Mouse (Mus musculus): ENCODE measurements around the gene Nobox. TPM values are rescaled to one million over a fixed set of nuclear protein-coding genes. Genes with fewer than 3 reads are reported as not detected.

The Nobox gene
- total RNA-seq, 1 experiment from 2014 or later = not detected

DNA sequence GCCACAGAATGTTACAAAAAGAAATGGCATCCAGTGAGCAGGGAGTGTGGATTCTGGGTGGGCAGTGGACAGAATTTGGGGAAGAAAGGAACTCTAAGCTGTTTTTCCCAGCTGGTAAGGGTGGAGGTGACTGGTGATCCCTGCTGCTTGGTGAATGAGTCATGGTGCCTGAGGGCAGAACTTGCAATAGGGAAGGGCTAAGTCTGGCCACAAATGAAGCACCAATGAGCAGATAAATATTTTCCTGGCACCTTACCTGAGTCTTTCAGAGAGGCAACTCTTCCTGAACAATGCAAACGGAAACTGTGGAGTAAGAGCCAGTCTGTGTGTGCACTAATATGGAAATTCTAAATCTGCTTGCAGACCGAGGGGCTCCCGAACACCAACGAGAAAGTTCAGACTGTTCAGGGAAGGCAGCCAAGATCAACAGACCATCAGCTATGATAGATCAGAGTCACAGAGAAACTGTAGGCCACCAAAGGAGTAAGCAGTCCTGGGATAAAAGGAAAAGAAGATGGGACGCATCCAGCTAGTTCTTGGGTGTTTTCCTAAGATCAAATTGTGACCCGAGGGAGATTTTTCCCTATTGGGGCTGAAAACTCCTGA is 16.8 kb downstream of the Nobox start:
- ATAC-seq (replicated peaks in 1 of 2; ENCODE audit: insufficient read depth in 1 of 2, low FRiP score in 2 of 2, low TSS enrichment in 1 of 2, low read depth in 1 of 2, poor library complexity in 2 of 2, severe bottlenecking in 2 of 2) = peak in 1 of 2 experiments; percentile 4; a peak in 2 of 4 replicates

DNA sequence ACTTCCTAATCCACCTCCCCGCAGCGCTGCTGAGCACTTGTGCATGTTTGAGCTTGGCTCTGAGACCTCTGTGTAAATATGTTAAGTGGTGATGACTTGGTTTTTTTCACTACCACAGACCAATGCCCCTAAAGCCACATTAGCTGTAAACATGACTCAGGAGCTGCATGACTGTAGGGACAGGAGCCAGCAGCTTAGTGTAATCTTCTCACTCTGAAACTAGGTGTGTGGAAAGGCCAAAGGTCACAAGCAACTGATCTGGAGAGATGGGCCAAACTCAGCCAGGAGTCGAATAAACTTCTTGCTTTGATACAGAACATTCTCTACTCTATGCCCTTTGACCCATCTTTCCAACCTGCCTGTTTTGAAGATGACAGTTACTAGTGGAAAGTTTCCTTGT is 17.3 kb downstream of the Nobox start:
- peak; percentile 96 to 99 for ATAC-seq (replicated peaks in 1 of 2; ENCODE audit: insufficient read depth in 1 of 2, low FRiP score in 2 of 2, low TSS enrichment in 1 of 2, low read depth in 1 of 2, poor library complexity in 2 of 2, severe bottlenecking in 2 of 2)

DNA sequence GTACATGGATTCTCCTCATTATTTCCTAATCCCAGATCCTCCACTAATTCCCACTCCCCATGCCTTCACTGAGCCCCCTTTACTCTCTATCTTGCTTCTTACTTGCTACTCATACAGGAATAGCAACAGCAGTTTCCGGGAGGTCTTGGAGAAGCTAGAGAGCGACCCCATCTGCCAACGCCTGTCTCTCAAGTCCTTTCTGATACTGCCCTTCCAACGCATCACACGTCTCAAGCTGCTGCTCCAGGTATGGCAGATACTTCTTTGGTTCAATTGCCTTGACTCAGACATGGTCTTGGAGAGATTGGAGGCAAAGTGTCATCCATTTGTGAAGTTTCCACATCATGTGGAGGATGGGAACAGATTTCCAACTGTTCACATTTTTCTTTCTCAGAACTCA is 28.9 kb downstream of the Nobox start:
- no peak for ATAC-seq (replicated peaks in 1 of 2; ENCODE audit: insufficient read depth in 1 of 2, low FRiP score in 2 of 2, low TSS enrichment in 1 of 2, low read depth in 1 of 2, poor library complexity in 2 of 2, severe bottlenecking in 2 of 2)

DNA sequence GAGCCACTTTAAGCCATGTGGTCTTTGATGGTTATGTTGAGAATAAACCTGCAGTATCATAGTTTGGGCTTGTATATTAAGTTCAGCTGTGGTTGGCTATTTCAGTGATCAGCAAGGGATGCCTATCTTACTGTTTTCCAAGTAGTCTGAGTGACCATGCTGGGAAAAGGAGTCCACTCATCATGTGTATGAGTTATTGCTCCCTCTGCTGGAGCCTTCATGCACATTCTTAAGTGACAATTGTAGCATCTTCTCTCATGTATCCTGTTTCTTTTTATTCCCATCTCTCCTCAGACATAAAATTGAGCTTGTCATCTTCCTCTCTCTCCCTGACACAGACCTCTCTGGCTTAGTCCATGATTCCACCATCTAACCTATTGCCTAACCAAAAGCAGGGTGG is 31.1 kb downstream of the Nobox start:
- ATAC-seq (replicated peaks in 1 of 2; ENCODE audit: insufficient read depth in 1 of 2, low FRiP score in 2 of 2, low TSS enrichment in 1 of 2, low read depth in 1 of 2, poor library complexity in 2 of 2, severe bottlenecking in 2 of 2) = peak; percentile 39 to 46; a peak in 2 of 4 replicates

DNA sequence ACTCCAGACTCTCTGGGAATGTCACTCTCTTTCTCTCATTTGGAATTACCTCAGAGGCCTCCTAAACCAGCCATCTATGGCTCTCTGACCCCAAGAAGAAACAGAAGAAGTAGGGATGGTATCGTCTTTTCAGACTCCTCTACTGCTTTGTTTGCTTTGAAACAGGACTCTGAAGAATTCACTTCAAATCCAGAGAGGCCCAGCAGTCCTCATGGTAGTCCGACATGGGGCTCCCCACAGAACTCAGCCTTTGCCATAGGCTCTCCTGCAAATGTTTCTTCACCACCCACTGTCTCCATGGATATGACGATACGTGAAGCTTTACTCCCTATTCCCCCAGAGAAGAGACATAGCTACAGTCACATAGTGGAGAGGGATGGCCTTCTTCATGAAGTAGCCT is 35.2 kb downstream of the Nobox start:
- ATAC-seq (replicated peaks in 1 of 2; ENCODE audit: insufficient read depth in 1 of 2, low FRiP score in 2 of 2, low TSS enrichment in 1 of 2, low read depth in 1 of 2, poor library complexity in 2 of 2, severe bottlenecking in 2 of 2) = no peak

DNA sequence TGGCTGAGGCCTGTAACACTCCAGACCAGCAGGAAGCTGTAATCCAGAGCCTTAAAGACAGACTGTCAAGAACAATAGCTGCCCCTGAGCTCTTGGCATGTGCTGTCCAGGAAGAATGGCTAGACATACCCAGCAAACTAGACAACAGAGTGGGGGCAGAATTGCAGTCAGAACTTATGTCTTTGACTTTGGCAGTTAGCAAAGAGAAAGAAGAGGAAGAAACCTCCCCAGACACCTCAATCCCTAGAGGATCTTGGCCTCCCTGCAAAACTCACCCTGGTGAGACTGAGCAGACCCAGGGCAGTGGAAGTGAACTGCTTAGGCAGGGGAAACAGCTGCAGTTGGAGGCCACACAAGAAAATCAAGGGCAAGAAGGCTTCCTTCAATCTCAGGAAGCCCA is 36.8 kb downstream of the Nobox start:
- no peak for ATAC-seq (replicated peaks in 1 of 2; ENCODE audit: insufficient read depth in 1 of 2, low FRiP score in 2 of 2, low TSS enrichment in 1 of 2, low read depth in 1 of 2, poor library complexity in 2 of 2, severe bottlenecking in 2 of 2)

DNA sequence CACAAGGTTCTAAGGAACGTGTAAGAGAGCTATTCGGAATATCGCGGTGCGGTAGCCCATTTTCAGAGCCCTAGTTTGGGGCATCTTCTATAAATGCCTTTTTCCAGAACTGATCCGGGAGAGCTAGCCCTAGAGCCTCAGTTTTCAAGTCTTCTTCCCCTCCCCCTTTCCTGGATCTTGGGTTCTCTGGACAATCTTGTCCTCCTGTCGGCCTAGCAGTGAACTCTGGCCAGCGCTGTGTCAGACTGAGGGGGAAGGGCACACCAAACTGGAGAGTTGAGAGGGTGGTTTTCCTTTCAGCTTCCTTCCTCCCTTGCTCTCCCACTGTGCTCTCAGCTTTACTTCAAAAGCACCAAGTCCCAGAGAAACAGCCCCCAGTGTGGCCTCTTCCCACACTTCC is 43.0 kb downstream of the Nobox start:
- peak; percentile 77 to 83 for ATAC-seq (replicated peaks in 1 of 2; ENCODE audit: insufficient read depth in 1 of 2, low FRiP score in 2 of 2, low TSS enrichment in 1 of 2, low read depth in 1 of 2, poor library complexity in 2 of 2, severe bottlenecking in 2 of 2)

DNA sequence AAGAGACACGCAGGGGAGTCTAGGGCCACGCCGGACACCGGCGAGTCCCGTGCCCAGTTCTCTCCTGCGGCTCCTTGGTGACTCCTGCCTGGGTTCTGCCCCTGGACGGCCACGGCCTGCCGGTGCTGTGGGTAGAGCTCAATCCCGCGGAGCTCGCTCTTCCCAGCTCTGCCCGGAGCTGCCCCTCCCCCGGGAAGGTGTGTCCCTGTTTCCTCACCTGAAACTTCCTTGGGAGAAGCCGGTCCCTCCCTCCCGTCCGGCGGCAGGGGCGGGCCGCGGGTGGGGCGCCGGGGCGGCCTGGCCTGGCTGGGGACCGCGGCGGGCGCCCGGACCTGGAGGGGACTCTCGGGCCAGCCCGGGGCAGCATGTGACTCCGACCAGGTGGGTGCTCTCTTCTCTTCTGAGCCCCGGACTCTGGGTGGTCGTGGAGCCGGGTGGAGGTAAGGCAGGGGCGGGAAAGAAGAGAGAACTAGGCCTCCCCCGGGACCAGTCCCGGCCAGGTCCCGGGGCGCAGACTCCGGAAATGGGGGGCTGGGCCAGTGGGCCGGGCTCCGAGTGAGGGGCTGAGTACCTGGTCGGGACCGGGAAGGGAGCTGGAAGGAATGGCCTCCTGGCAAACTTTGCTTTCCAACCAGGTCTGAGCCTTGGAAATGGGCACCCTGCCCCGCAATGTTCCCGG is 43.9 kb downstream of the Nobox start, which contains the start of gene Arhgef5:
Arhgef5 (plus strand) TSS at position 220 of the 679 bp plus-strand sequence.
- peak; percentile 12 to 30; a peak in 2 of 4 replicates for ATAC-seq (replicated peaks in 1 of 2; ENCODE audit: insufficient read depth in 1 of 2, low FRiP score in 2 of 2, low TSS enrichment in 1 of 2, low read depth in 1 of 2, poor library complexity in 2 of 2, severe bottlenecking in 2 of 2)

DNA sequence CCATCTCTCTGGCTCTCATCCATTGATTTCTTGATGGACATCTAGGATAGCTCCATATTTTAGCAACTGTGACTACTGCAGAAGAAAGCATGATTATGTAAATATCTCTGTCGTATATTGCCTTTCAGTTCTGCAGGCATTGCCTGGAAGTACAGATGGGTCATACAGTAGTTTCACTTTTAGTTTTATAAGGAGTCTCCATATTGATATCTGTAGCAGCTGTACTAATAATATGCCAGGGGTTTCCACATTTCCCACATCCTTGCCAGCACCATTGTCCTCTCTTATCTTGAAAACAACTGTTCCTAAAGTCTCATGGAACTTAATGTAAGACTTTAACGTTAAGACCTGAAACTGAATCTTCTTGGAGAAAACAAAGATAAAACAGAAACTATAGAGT is 48.6 kb downstream of the Nobox start:
- peak; percentile 61 to 77 for ATAC-seq (replicated peaks in 1 of 2; ENCODE audit: insufficient read depth in 1 of 2, low FRiP score in 2 of 2, low TSS enrichment in 1 of 2, low read depth in 1 of 2, poor library complexity in 2 of 2, severe bottlenecking in 2 of 2)

DNA sequence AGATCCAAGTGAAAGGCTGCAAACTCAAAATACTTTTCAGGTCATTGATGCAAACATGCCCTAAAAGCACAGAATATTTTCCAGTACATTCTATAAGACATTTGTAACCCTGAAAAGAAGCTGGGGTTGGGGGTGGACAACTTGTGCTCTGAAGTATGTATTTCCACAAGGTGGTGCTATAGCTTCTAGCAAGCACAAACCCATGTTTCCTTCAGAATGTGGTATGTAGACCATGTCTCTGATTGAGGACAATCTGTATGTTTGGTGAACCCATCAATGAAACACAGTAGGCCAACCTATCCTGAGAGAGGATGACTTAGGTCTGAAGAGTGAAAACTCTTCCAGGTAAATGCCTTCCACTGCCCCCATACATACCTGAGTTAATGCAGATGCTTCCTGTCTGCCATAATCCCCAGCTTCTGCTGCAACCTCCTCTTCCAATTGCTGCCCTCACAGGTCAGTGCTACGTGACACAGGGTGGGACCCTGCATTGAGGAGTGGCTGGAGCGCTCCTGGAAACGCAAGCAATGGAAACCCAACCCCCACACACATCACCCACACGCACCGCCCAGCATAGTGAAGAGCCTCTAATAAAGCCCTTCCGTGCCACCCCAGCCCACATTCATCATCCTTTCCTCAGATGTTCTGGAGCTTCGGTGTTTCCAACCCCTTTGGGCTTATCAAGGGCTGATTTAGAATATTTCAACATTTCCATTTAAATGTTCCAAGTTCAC is 55.0 kb downstream of the Nobox start:
- ATAC-seq (replicated peaks in 1 of 2; ENCODE audit: insufficient read depth in 1 of 2, low FRiP score in 2 of 2, low TSS enrichment in 1 of 2, low read depth in 1 of 2, poor library complexity in 2 of 2, severe bottlenecking in 2 of 2) = peak; percentile 79 to 88

Other genes starting within 250 kb of the Nobox start
- not detected in 2 replicates for gene Olfr441, start 203.2 kb downstream of the Nobox start, total RNA-seq (2017)
- gene Olfr237-ps1, start 163.0 kb downstream of the Nobox start, total RNA-seq (2017) = not detected in 2 replicates
- gene Olfr437, start 146.3 kb downstream of the Nobox start, total RNA-seq (2017) = not detected in 2 replicates
- not detected in 2 replicates for gene Olfr13, start 137.4 kb downstream of the Nobox start, total RNA-seq (2017)
- not detected in 2 replicates for gene Olfr435, start 112.4 kb downstream of the Nobox start, total RNA-seq (2017)
- gene Olfr434, start 96.5 kb downstream of the Nobox start, total RNA-seq (2017) = not detected in 2 replicates
- not detected in 2 replicates for gene Olfr47, start 78.0 kb downstream of the Nobox start, total RNA-seq (2017)
- gene Arhgef5, start 44.0 kb downstream of the Nobox start, total RNA-seq (2017) = 16.7 and 30.3 TPM in 2 replicates

All from hematopoietic stem cell, adult 5-6 weeks (primary cell).